Mouse (Mus musculus) kidney, postnatal 10 days (tissue): ENCODE results near the gene Gm12216.
A peak's percentile ranks its signal among the peaks of the same experiment; 100 is the strongest.
"Not testable (repeated sequence)": the region's sequence is repeated elsewhere in the genome, so short reads cannot be mapped to it uniquely, and the experiment has no call there.

ENCODE experiments used
- DNase-seq: peaks from one replicate; pipeline ENCODE4 v3.0.0; 2021; ENCODE audit warnings: mixed read lengths

Gm12216 gene

GRCm38 (mm10) chr11:53871786-53872507, 12.9 kb upstream of the Gm12216 start:
- DNase-seq, result no peak

- DNase-seq, result no peak
Measured at GRCm38 (mm10) chr11:53869172-53869571, 10.1 kb upstream of the Gm12216 start.

- peak; percentile 54 for DNase-seq
Measured at GRCm38 (mm10) chr11:53868323-53868722, 9.3 kb upstream of the Gm12216 start.

- DNase-seq, result not testable (repeated sequence)
Measured at GRCm38 (mm10) chr11:53864724-53865310, 5.8 kb upstream of the Gm12216 start.

- DNase-seq, result not testable (repeated sequence)
Measured at GRCm38 (mm10) chr11:53860944-53861343, 1.9 kb upstream of the Gm12216 start.

- no peak for DNase-seq
Measured at GRCm38 (mm10) chr11:53858058-53858760, 847 bp downstream of the Gm12216 start.

GRCm38 (mm10) chr11:53853665-53854064, 5.4 kb downstream of the Gm12216 start:
- no peak for DNase-seq

- DNase-seq, result no peak
Measured at GRCm38 (mm10) chr11:53851795-53852194, 7.3 kb downstream of the Gm12216 start.

- DNase-seq, result peak; percentile 89
Measured at GRCm38 (mm10) chr11:53849588-53850320, 9.3 kb downstream of the Gm12216 start.

- peak; percentile 44 for DNase-seq
Measured at GRCm38 (mm10) chr11:53845680-53846079, 13.4 kb downstream of the Gm12216 start.

- DNase-seq, result no peak
Measured at GRCm38 (mm10) chr11:53843106-53843505, 15.9 kb downstream of the Gm12216 start.

- DNase-seq, result no peak
Measured at GRCm38 (mm10) chr11:53842161-53842581, 16.9 kb downstream of the Gm12216 start.

- DNase-seq, result no peak
Measured at GRCm38 (mm10) chr11:53841514-53841913, 17.5 kb downstream of the Gm12216 start.

GRCm38 (mm10) chr11:53839663-53840642, 19.1 kb downstream of the Gm12216 start:
- peak; percentile 35 for DNase-seq

GRCm38 (mm10) chr11:53839147-53839546, 19.9 kb downstream of the Gm12216 start:
- DNase-seq, result no peak

- DNase-seq, result no peak
Measured at GRCm38 (mm10) chr11:53837731-53838130, 21.3 kb downstream of the Gm12216 start.

GRCm38 (mm10) chr11:53835379-53836010, 23.6 kb downstream of the Gm12216 start:
- DNase-seq, result no peak

- DNase-seq, result no peak
Measured at GRCm38 (mm10) chr11:53825409-53825808, 33.6 kb downstream of the Gm12216 start.

- DNase-seq, result no peak
Measured at GRCm38 (mm10) chr11:53821945-53822338, 37.1 kb downstream of the Gm12216 start.

- DNase-seq, result no peak
Measured at GRCm38 (mm10) chr11:53821230-53821944, 37.7 kb downstream of the Gm12216 start.
